Mouse (Mus musculus) liver, adult (tissue): ENCODE results near the gene Pde6b.

Experiments
- GATA4 ChIP-seq: IDR thresholded peaks from 2 replicates; pipeline ENCODE4 v1.6.1; 2014; ENCODE audit warnings: mild to moderate bottlenecking, low read length; ENCODE audit not compliant: insufficient replicate concordance

Pde6b gene

GRCm38 (mm10) chr5:108374079-108374478 is 14.1 kb upstream of the Pde6b start:
- TF ChIP-seq GATA4: no peak

- TF ChIP-seq GATA4: no peak
Observed at GRCm38 (mm10) chr5:108376059-108376458, 12.1 kb upstream of the Pde6b start.

- no peak for TF ChIP-seq GATA4
Observed at GRCm38 (mm10) chr5:108378346-108378745, 9.8 kb upstream of the Pde6b start.

GRCm38 (mm10) chr5:108385632-108386031 is 2.6 kb upstream of the Pde6b start:
- TF ChIP-seq GATA4: no peak

GRCm38 (mm10) chr5:108386449-108386848 is 1.7 kb upstream of the Pde6b start:
- TF ChIP-seq GATA4: no peak

GRCm38 (mm10) chr5:108389744-108390143 is 1.6 kb downstream of the Pde6b start:
- no peak for TF ChIP-seq GATA4

GRCm38 (mm10) chr5:108403453-108403852 is 15.3 kb downstream of the Pde6b start:
- TF ChIP-seq GATA4: no peak

- no peak for TF ChIP-seq GATA4
Observed at GRCm38 (mm10) chr5:108405460-108405859, 17.3 kb downstream of the Pde6b start.

- no peak for TF ChIP-seq GATA4
Observed at GRCm38 (mm10) chr5:108406977-108407376, 18.8 kb downstream of the Pde6b start.

- no peak for TF ChIP-seq GATA4
Observed at GRCm38 (mm10) chr5:108414711-108415110, 26.5 kb downstream of the Pde6b start.

- TF ChIP-seq GATA4: no peak
Observed at GRCm38 (mm10) chr5:108422741-108423140, 34.5 kb downstream of the Pde6b start.

- TF ChIP-seq GATA4: no peak
Observed at GRCm38 (mm10) chr5:108423427-108423826, 35.2 kb downstream of the Pde6b start.

- TF ChIP-seq GATA4: no peak
Observed at GRCm38 (mm10) chr5:108427186-108427585, 39.0 kb downstream of the Pde6b start.

- TF ChIP-seq GATA4: 0 out of 2 replicates have a peak, but pooled peaks have one; percentile 23
Observed at GRCm38 (mm10) chr5:108431196-108431595, 43.0 kb downstream of the Pde6b start.

GRCm38 (mm10) chr5:108433804-108434587 is 45.8 kb downstream of the Pde6b start, which contains the start of gene Atp5k:
Gene Atp5k, minus strand, starts transcription at chr5:108434448.
- TF ChIP-seq GATA4: no peak

- TF ChIP-seq GATA4: no peak
Observed at GRCm38 (mm10) chr5:108436101-108436500, 47.9 kb downstream of the Pde6b start.

- no peak for TF ChIP-seq GATA4
Observed at GRCm38 (mm10) chr5:108446973-108447372, 58.8 kb downstream of the Pde6b start.
